Mouse (Mus musculus) forebrain, embryonic 11.5 days (tissue): ENCODE results near the gene Egln2. TPM values are rescaled to one million over a fixed set of nuclear protein-coding genes. Genes with fewer than 3 reads are reported as not detected.
A peak's percentile ranks its signal among the peaks of the same experiment; 100 is the strongest.

ENCODE experiments used
- ATAC-seq: fragments of 200-750 bp; cut with Nextera tagmentation; replicated peaks from 2 replicates; pipeline ENCODE4 v1.8.0; 2017; ENCODE audit warnings: moderate TSS enrichment; ENCODE audit not compliant: low FRiP score
- DNase-seq: peaks from one replicate; pipeline ENCODE4 v3.0.0-alpha.2; 2017; ENCODE audit warnings: low spot score
- H3K27ac ChIP-seq: fragments of 300-500 bp; sonication (generic); 2 replicates; pipeline ENCODE4 v1.5.1; 2014; ENCODE audit warnings: low read depth, low read length
- H3K27me3 ChIP-seq: fragments of 300-500 bp; sonication (generic); 2 replicates; pipeline ENCODE4 v1.6.1; 2014; ENCODE audit warnings: mild to moderate bottlenecking, low read length, mixed read lengths; ENCODE audit not compliant: control insufficient read depth, insufficient read depth
- H3K36me3 ChIP-seq: fragments of 300-500 bp; sonication (generic); 2 replicates; pipeline ENCODE4 v1.6.1; 2014; ENCODE audit warnings: mild to moderate bottlenecking, low read length, moderate library complexity, mixed read lengths; ENCODE audit not compliant: control insufficient read depth, insufficient read depth
- H3K4me1 ChIP-seq: fragments of 300-500 bp; sonication (generic); replicated peaks from 2 replicates; pipeline ENCODE4 v1.6.1; 2014; ENCODE audit warnings: low read length, mixed read lengths; ENCODE audit not compliant: control insufficient read depth, insufficient read depth
- H3K4me2 ChIP-seq: fragments of 300-500 bp; sonication (generic); 2 replicates; pipeline ENCODE4 v1.6.1; 2014; ENCODE audit warnings: low read depth, mild to moderate bottlenecking, low read length, moderate library complexity, mixed read lengths; ENCODE audit not compliant: severe bottlenecking
- H3K4me3 ChIP-seq: fragments of 300-500 bp; sonication (generic); 2 replicates; pipeline ENCODE4 v1.5.1; 2014; ENCODE audit warnings: low read depth, low read length
- H3K9ac ChIP-seq: fragments of 300-500 bp; sonication (generic); 2 replicates; pipeline ENCODE4 v1.6.1; 2014; ENCODE audit warnings: low read length
- H3K9me3 ChIP-seq: fragments of 300-500 bp; sonication (generic); 2 replicates; pipeline ENCODE4 v1.6.1; 2016; ENCODE audit warnings: low read length, mixed read lengths; ENCODE audit not compliant: control insufficient read depth
- WGBS: fragments of 180-500 bp; shearing (Covaris S2); extraction: QIAGEN DNeasy Blood & Tissue Kit; methylation state at CpG from one replicate; pipeline ENCODE4 v1.1.7; 2014; 5-methylcytosine and 5-hydroxymethylcytosine counted together
- polyA plus RNA-seq: library from polyadenylated mRNA; unstranded; fragments of >200 nt; fragmentation: Nextera tagmentation; extraction: Ambion mirVana; gene quantifications from 2 replicates; pipeline ENCODE4 v1.2.1, GENCODE M21; 2014

Egln2 gene
- polyA plus RNA-seq, 1 experiment from 2014 or later: 60.7 TPM

- H3K27me3 ChIP-seq: no peaks in the 10 kb centered on the region
- H3K4me1 ChIP-seq: peaks cover 25% of the 10 kb centered on the region
- peak overlapping the region; percentile 70 for H3K4me2 ChIP-seq
- H3K4me3 ChIP-seq: peak overlapping the region; percentile 77
- no peaks in the 10 kb centered on the region; the same call in 1 of the 2 replicates for H3K36me3 ChIP-seq
- peak overlapping the region; percentile 96 for H3K27ac ChIP-seq
- ATAC-seq (peak; percentile 80), DNase-seq (peak; percentile 91)
- under 1% methylated on average over 29 of the region's 43 CpGs for WGBS
- H3K9me3 ChIP-seq: no peaks in the 10 kb centered on the region
- H3K9ac ChIP-seq: peak overlapping the region; percentile 83
These were observed 381 bp downstream of the Egln2 start for GRCm38 (mm10) chr7:27166229-27166613.

- H3K27me3 ChIP-seq: no peaks in the 10 kb centered on the region
- peak overlapping the region; percentile 70 for H3K4me2 ChIP-seq
- peaks cover 25% of the 10 kb centered on the region for H3K4me1 ChIP-seq
- peak; percentile 8 for ATAC-seq
- peak overlapping the region; percentile 96 for H3K27ac ChIP-seq
- DNase-seq: no peak
- H3K36me3 ChIP-seq: no peaks in the 10 kb centered on the region; the same call in 1 of the 2 replicates
- 6% methylated on average over 8 of the region's 8 CpGs for WGBS
- no peaks in the 10 kb centered on the region for H3K9me3 ChIP-seq
- H3K9ac ChIP-seq: peak overlapping the region; percentile 83
- peak overlapping the region; percentile 77 for H3K4me3 ChIP-seq
These were observed 906 bp downstream of the Egln2 start for GRCm38 (mm10) chr7:27165696-27166095.

GRCm38 (mm10) chr7:27165007-27165655, 1.5 kb downstream of the Egln2 start:
- H3K4me3 ChIP-seq: peak overlapping the region; percentile 77
- no peak overlapping the region for H3K27ac ChIP-seq
- ATAC-seq (no peak), DNase-seq (no peak)
- H3K9ac ChIP-seq: peak overlapping the region; percentile 83
- H3K4me1 ChIP-seq: peaks cover 26% of the 10 kb centered on the region
- no peaks in the 10 kb centered on the region; the same call in 1 of the 2 replicates for H3K36me3 ChIP-seq
- H3K27me3 ChIP-seq: no peaks in the 10 kb centered on the region
- WGBS: 81% methylated on average over 23 of the region's 23 CpGs
- peak overlapping the region; percentile 70 for H3K4me2 ChIP-seq
- H3K9me3 ChIP-seq: no peaks in the 10 kb centered on the region

- WGBS: 86% methylated on average over 33 of the region's 33 CpGs
- H3K27ac ChIP-seq: no peak overlapping the region
- H3K27me3 ChIP-seq: no peaks in the 10 kb centered on the region
- no peak for ATAC-seq
- H3K4me3 ChIP-seq: no peak overlapping the region
- DNase-seq: no peak
- no peak overlapping the region; the same call in 1 of the 2 replicates for H3K9ac ChIP-seq
- H3K4me2 ChIP-seq: peak overlapping the region; percentile 70; the same call in 1 of the 2 replicates
- H3K4me1 ChIP-seq: peaks cover 26% of the 10 kb centered on the region
- H3K36me3 ChIP-seq: no peaks in the 10 kb centered on the region; the same call in 1 of the 2 replicates
- H3K9me3 ChIP-seq: no peaks in the 10 kb centered on the region
These were observed 2.3 kb downstream of the Egln2 start for GRCm38 (mm10) chr7:27164112-27164947.

- peaks cover 26% of the 10 kb centered on the region for H3K4me1 ChIP-seq
- 0 out of 2 replicates have a peak overlapping the region, but pooled peaks have one; percentile 23 for H3K9ac ChIP-seq
- DNase-seq (no peak), ATAC-seq (no peak)
- H3K27ac ChIP-seq: no peak overlapping the region
- 87% methylated on average over 5 of the region's 5 CpGs for WGBS
- no peak overlapping the region for H3K4me3 ChIP-seq
- H3K27me3 ChIP-seq: no peaks in the 10 kb centered on the region
- no peak overlapping the region for H3K4me2 ChIP-seq
- H3K9me3 ChIP-seq: no peaks in the 10 kb centered on the region
- H3K36me3 ChIP-seq: peaks cover 3% of the 10 kb centered on the region; the same call in 1 of the 2 replicates
These were observed 3.2 kb downstream of the Egln2 start for GRCm38 (mm10) chr7:27163450-27163805.

- DNase-seq: no peak
- ATAC-seq: no peak
- H3K9ac ChIP-seq: no peak overlapping the region
- peaks cover 6% of the 10 kb centered on the region; the same call in 1 of the 2 replicates for H3K36me3 ChIP-seq
- WGBS: 86% methylated on average over 5 of the region's 5 CpGs
- no peaks in the 10 kb centered on the region for H3K27me3 ChIP-seq
- no peak overlapping the region for H3K27ac ChIP-seq
- H3K4me3 ChIP-seq: no peak overlapping the region
- H3K4me1 ChIP-seq: peaks cover 26% of the 10 kb centered on the region
- H3K4me2 ChIP-seq: no peak overlapping the region
- no peaks in the 10 kb centered on the region for H3K9me3 ChIP-seq
These were observed 3.7 kb downstream of the Egln2 start for GRCm38 (mm10) chr7:27162780-27163449.

- ATAC-seq: no peak
- WGBS: 90% methylated on average over 4 of the region's 4 CpGs
- peaks cover 6% of the 10 kb centered on the region; the same call in 1 of the 2 replicates for H3K36me3 ChIP-seq
- DNase-seq: no peak
- H3K4me1 ChIP-seq: peaks cover 25% of the 10 kb centered on the region
- H3K27ac ChIP-seq: no peak overlapping the region
- no peak overlapping the region for H3K4me2 ChIP-seq
- no peak overlapping the region for H3K4me3 ChIP-seq
- no peaks in the 10 kb centered on the region for H3K27me3 ChIP-seq
- no peaks in the 10 kb centered on the region for H3K9me3 ChIP-seq
- no peak overlapping the region for H3K9ac ChIP-seq
These were observed 4.9 kb downstream of the Egln2 start for GRCm38 (mm10) chr7:27161744-27162143.

- no peak overlapping the region for H3K4me3 ChIP-seq
- no peak overlapping the region for H3K27ac ChIP-seq
- no peaks in the 10 kb centered on the region for H3K9me3 ChIP-seq
- no peak overlapping the region for H3K4me2 ChIP-seq
- H3K9ac ChIP-seq: no peak overlapping the region
- H3K27me3 ChIP-seq: no peaks in the 10 kb centered on the region
- peaks cover 6% of the 10 kb centered on the region; the same call in 1 of the 2 replicates for H3K36me3 ChIP-seq
- DNase-seq (no peak), ATAC-seq (no peak)
- 89% methylated on average over 3 of the region's 3 CpGs for WGBS
- peaks cover 25% of the 10 kb centered on the region for H3K4me1 ChIP-seq
These were observed 5.7 kb downstream of the Egln2 start for GRCm38 (mm10) chr7:27160921-27161320.
